Mouse (Mus musculus) heart, postnatal 0 days (tissue): ENCODE results near the gene Cnot2. TPM values are rescaled to one million over a fixed set of nuclear protein-coding genes. Genes with fewer than 3 reads are reported as not detected.
A peak's percentile ranks its signal among the peaks of the same experiment; 100 is the strongest.
"Not testable (repeated sequence)": the region's sequence is repeated elsewhere in the genome, so short reads cannot be mapped to it uniquely, and the experiment has no call there.

Experiments
- ATAC-seq: fragments of 200-750 bp; cut with Nextera tagmentation; 2 replicates; pipeline ENCODE4 v1.8.0; 2017; ENCODE audit warnings: low read depth, moderate number of reproducible peaks, moderate library complexity; ENCODE audit not compliant: insufficient read depth
- DNase-seq: peaks from one replicate; pipeline ENCODE4 v3.0.0-alpha.2; 2016; ENCODE audit warnings: low spot score
- H3K27ac ChIP-seq: fragments of 300-500 bp; sonication (generic); 2 replicates; pipeline ENCODE4 v1.5.1; 2014; ENCODE audit warnings: low read depth, mild to moderate bottlenecking
- H3K27me3 ChIP-seq: fragments of 300-500 bp; sonication (generic); 2 replicates; pipeline ENCODE4 v1.6.1; 2014; ENCODE audit warnings: low read length, mixed read lengths; ENCODE audit not compliant: control insufficient read depth, insufficient read depth
- H3K36me3 ChIP-seq: fragments of 300-500 bp; sonication (generic); replicated peaks from 2 replicates; pipeline ENCODE4 v1.6.1; 2014; ENCODE audit warnings: low read length, mixed read lengths; ENCODE audit not compliant: control insufficient read depth, insufficient read depth
- H3K4me1 ChIP-seq: fragments of 300-500 bp; sonication (generic); 2 replicates; pipeline ENCODE4 v1.6.1; 2014; ENCODE audit warnings: antibody characterized with exemption; ENCODE audit not compliant: control insufficient read depth, insufficient read depth
- H3K4me2 ChIP-seq: fragments of 300-500 bp; sonication (generic); 2 replicates; pipeline ENCODE4 v1.6.1; 2014; ENCODE audit warnings: low read depth, mild to moderate bottlenecking, low read length, moderate library complexity
- H3K4me3 ChIP-seq: fragments of 300-500 bp; sonication (generic); 2 replicates; pipeline ENCODE4 v1.5.1; 2014; ENCODE audit warnings: low read depth, low read length
- H3K9ac ChIP-seq: fragments of 300-500 bp; sonication (generic); replicated peaks from 2 replicates; pipeline ENCODE4 v1.6.1; 2014; ENCODE audit warnings: low read depth, low read length, mixed read lengths
- H3K9me3 ChIP-seq: fragments of 300-500 bp; sonication (generic); replicated peaks from 2 replicates; pipeline ENCODE4 v1.6.1; 2016; ENCODE audit warnings: low read length; ENCODE audit not compliant: control insufficient read depth
- CTCF ChIP-seq: IDR thresholded peaks from 2 replicates; pipeline ENCODE4 v1.5.1; 2016; ENCODE audit warnings: antibody characterized with exemption, control low read depth, low read depth
- EP300 ChIP-seq: IDR thresholded peaks from 2 replicates; pipeline ENCODE4 v1.6.1; 2016; ENCODE audit warnings: antibody characterized with exemption, low read depth
- WGBS: fragments of 180-500 bp; shearing (Covaris S2); extraction: QIAGEN DNeasy Blood & Tissue Kit; methylation state at CpG from one replicate; pipeline ENCODE4 v1.1.7; 2014; 5-methylcytosine and 5-hydroxymethylcytosine counted together
- polyA plus RNA-seq: library from polyadenylated mRNA; unstranded; fragments of >200 nt; fragmentation: Nextera tagmentation; extraction: Ambion mirVana; gene quantifications from 2 replicates; pipeline ENCODE4 v1.2.1, GENCODE M21; 2015
- total RNA-seq: library from RNA; depleted of rRNA; stranded (reverse); fragments of >200 nt; gene quantifications from 2 replicates; pipeline ENCODE4 v1.2.3, GENCODE M21; 2014; ENCODE audit warnings: low replicate concordance; rRNA removed

Cnot2 gene
- 60.7 and 62.6 TPM in 2 replicates for total RNA-seq
- polyA plus RNA-seq = 45.7 and 50.0 TPM in 2 replicates

DNA sequence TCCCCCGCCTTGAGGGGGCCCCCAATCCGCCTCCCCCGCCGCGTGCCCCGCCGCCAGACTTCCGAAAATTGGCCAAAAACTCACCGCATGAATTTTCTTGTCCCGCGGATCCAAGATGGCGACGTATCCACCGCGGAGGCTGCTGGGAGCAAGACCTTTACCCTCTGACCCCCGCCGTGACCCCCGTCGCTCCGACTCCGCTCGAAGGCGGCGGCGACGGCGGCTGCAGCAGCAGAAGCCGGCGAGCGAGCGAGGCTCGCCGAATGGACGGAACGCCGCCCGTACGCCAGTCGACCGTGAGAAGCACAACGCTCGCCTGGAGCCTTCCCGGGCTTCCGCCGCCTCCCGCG is at the start of gene Cnot2:
Gene Cnot2, minus strand, starts transcription at position 143 of the 350 bp plus-strand sequence.
- H3K36me3 ChIP-seq = peaks cover 12% of the 10 kb centered on the region
- peak; percentile 94 for ATAC-seq
- no peaks in the 10 kb centered on the region for H3K4me1 ChIP-seq
- peak within 1 kb of the TSS; percentile 93 for H3K4me3 ChIP-seq
- peak within 1 kb of the TSS; percentile 89 for H3K4me2 ChIP-seq
- peak; percentile 88 for DNase-seq
- no peaks in the 10 kb centered on the region for H3K9me3 ChIP-seq
- H3K27ac ChIP-seq = peak within 1 kb of the TSS; percentile 98
- H3K27me3 ChIP-seq = no peaks in the 10 kb centered on the region
- WGBS = under 1% methylated on average over 47 of the region's 47 CpGs
- peak within 1 kb of the TSS; percentile 93 for H3K9ac ChIP-seq
- TF ChIP-seq CTCF (no peak), EP300 (0 out of 2 replicates have a peak, but pooled peaks have one; percentile 45)

GRCm38 (mm10) chr10:116628926-116629325 is 47.6 kb upstream of the Cnot2 start:
- no peaks in the 10 kb centered on the region for H3K4me1 ChIP-seq
- no peaks in the 10 kb centered on the region for H3K9me3 ChIP-seq
- TF ChIP-seq EP300 (no peak), CTCF (no peak)
- DNase-seq (no peak), ATAC-seq (no peak)
- 73% methylated on average over 5 of the region's 5 CpGs for WGBS
- H3K4me2 ChIP-seq = no peak overlapping the region
- no peak overlapping the region for H3K27ac ChIP-seq
- no peak overlapping the region for H3K4me3 ChIP-seq
- no peak overlapping the region for H3K9ac ChIP-seq
- no peaks in the 10 kb centered on the region for H3K36me3 ChIP-seq
- H3K27me3 ChIP-seq = no peaks in the 10 kb centered on the region

DNA sequence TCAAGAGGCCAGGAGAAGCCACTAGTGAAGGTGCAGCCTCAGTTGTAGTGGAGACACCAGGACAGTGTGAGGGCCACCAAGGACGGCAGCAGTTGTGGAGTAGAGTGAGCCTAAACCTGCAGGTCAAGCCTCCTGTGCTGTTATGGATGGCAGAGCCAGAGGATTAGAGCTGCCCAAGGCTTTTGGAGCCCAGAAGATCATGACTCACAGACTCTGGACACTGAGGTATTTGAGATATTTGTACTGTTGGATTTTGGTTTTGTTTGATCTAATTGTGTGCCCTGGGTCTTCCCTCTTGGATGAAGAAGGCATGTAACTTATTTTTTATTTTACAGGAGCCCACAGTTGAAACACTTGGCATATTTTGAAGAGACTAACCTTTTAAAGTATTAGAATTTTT is 44.7 kb upstream of the Cnot2 start:
- H3K4me3 ChIP-seq = no peak overlapping the region
- no peak overlapping the region for H3K27ac ChIP-seq
- H3K27me3 ChIP-seq = no peaks in the 10 kb centered on the region
- DNase-seq (no peak), ATAC-seq (no peak)
- TF ChIP-seq EP300 (no peak), CTCF (no peak)
- H3K36me3 ChIP-seq = no peaks in the 10 kb centered on the region
- H3K4me1 ChIP-seq = no peaks in the 10 kb centered on the region
- H3K9me3 ChIP-seq = peaks cover 16% of the 10 kb centered on the region
- no peak overlapping the region for H3K9ac ChIP-seq
- no peak overlapping the region for H3K4me2 ChIP-seq
- WGBS = 68% methylated on average over 1 of the region's 1 CpGs

DNA sequence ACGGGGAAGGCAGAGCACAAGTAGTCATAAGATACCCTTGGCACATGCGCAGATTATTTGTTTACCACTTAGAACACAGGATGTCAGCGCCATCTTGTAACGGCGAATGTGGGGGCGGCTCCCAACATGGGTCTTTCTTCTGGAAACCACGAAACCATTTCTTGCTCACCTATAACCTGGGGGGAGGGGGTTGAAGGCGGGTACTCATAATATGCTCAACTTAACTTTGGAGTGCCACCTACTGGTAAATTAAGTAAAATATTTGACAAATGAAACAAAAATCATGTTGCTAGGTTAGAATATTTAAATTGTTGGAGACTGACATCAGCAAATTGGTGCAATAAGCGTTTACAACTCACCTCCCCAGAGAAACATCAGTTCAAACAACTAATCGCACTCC is 31.9 kb upstream of the Cnot2 start:
- not testable (repeated sequence) for H3K9me3 ChIP-seq, H3K4me2 ChIP-seq, ATAC-seq, H3K4me1 ChIP-seq, H3K9ac ChIP-seq, H3K4me3 ChIP-seq, DNase-seq, H3K27me3 ChIP-seq, H3K36me3 ChIP-seq, H3K27ac ChIP-seq
- WGBS = 85% methylated on average over 8 of the region's 10 CpGs

GRCm38 (mm10) chr10:116604905-116605162 is 23.5 kb upstream of the Cnot2 start:
- Histone ChIP-seq H3K27ac (no peak overlapping the region), H3K9me3 (no peaks in the 10 kb centered on the region), H3K36me3 (no peaks in the 10 kb centered on the region), H3K9ac (no peak overlapping the region), H3K4me3 (no peak overlapping the region), H3K27me3 (no peaks in the 10 kb centered on the region), H3K4me1 (no peaks in the 10 kb centered on the region), H3K4me2 (no peak overlapping the region)
- no peak for TF ChIP-seq EP300
- TF ChIP-seq CTCF = no peak
- DNase-seq (no peak), ATAC-seq (no peak)
- WGBS = 89% methylated on average over 4 of the region's 4 CpGs

- ATAC-seq (no peak), DNase-seq (no peak)
- Histone ChIP-seq H3K27ac (no peak overlapping the region), H3K4me3 (no peak overlapping the region), H3K9ac (no peak overlapping the region), H3K36me3 (no peaks in the 10 kb centered on the region), H3K27me3 (no peaks in the 10 kb centered on the region), H3K4me2 (no peak overlapping the region), H3K9me3 (no peaks in the 10 kb centered on the region), H3K4me1 (no peaks in the 10 kb centered on the region)
- TF ChIP-seq EP300 = no peak
- WGBS = 72% methylated on average over 6 of the region's 6 CpGs
Measured at GRCm38 (mm10) chr10:116604081-116604904, 23.0 kb upstream of the Cnot2 start.
